14 mouse cellular contexts compared by ENCODE assay signal in genomic region chr9:78578824-78579223, GRCm38 (mm10). TPM values are rescaled to one million over a fixed set of nuclear protein-coding genes. Genes with fewer than 3 reads are reported as not detected.
"Had no signal": no experiment of that assay in that cellular context is flagged by ENCODE, and none has a peak within 500 bp of the region (broad histone marks: within the 10 kb centered on the region; RNA-seq: fewer than 3 reads in every experiment).

No protein-coding gene starts in this region.

- H3K4me2 ChIP-seq: limb, embryonic 13.5 days; midbrain, embryonic 12.5 days had no signal

- H3K4me3 ChIP-seq: limb, embryonic 13.5 days; megakaryocyte, embryonic 14.5 days; midbrain, embryonic 12.5 days had no signal

- H3K27ac ChIP-seq: kidney, postnatal 0 days; limb, embryonic 13.5 days; liver, embryonic 14.5 days; midbrain, embryonic 12.5 days had no signal

- H3K9me3 ChIP-seq: limb, embryonic 13.5 days; megakaryocyte, embryonic 14.5 days; midbrain, embryonic 12.5 days had no signal

- H3K27me3 ChIP-seq: limb, embryonic 13.5 days; megakaryocyte, embryonic 14.5 days; midbrain, embryonic 12.5 days had no signal

- H3K9ac ChIP-seq: limb, embryonic 13.5 days; liver, embryonic 14.5 days; midbrain, embryonic 12.5 days had no signal

- DNase-seq: kidney, adult 9 months; kidney, postnatal 4 days; left cerebral cortex, postnatal 4 days; lung, adult 2 months; lung, postnatal 36 days; right cerebral cortex, adult 18-20 months; right cerebral cortex, postnatal 25 days; thymus, postnatal 14 days had no signal

- H3K4me1 ChIP-seq: limb, embryonic 13.5 days had no signal

RNA-seq across cellular contexts. Expression of gene Cd109, which starts 36.5 kb away (rescaled TPM):
- total RNA-seq: liver, adult 2 months had no signal
- polyA plus RNA-seq: liver, adult 2 months had no signal
